Mouse (Mus musculus) subcutaneous adipose tissue, adult 2 months (tissue): ENCODE measurements around the gene Fastkd5. TPM values are rescaled to one million over a fixed set of nuclear protein-coding genes. Genes with fewer than 3 reads are reported as not detected.

Experiments used
- polyA plus RNA-seq: library from polyadenylated mRNA; depleted of rRNA; stranded (reverse); fragments of >200 nt; gene quantifications from 2 replicates; pipeline ENCODE4 v1.2.3, GENCODE M21; 2012; ENCODE audit warnings: low replicate concordance; rRNA removed

Gene Fastkd5
- 2.3 and 4.1 TPM in 2 replicates for polyA plus RNA-seq

DNA sequence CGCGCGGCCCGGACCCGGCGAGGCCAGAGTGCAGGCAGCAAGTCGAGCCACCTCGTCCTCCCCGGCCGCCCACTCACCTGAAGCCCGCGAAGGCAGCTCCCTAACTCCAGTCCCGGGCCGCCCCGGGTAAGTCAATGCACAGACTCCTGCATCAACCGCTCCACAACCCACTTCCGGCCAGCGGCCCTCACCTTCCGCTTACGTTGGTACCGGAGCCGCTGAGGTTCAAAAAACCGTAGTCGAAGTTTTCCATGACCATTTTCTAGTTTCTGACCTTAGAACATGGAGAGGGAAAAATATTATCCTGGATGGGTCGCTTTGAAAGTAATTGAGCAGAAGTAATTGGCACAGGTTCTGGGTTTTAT, at the start of gene Fastkd5, which contains the start of gene Ubox5:
Gene Fastkd5 (minus strand): TSS at position 189 of the 365 bp plus-strand sequence.
Gene Ubox5 (minus strand): TSS at position 200 of the 365 bp plus-strand sequence.

DNA sequence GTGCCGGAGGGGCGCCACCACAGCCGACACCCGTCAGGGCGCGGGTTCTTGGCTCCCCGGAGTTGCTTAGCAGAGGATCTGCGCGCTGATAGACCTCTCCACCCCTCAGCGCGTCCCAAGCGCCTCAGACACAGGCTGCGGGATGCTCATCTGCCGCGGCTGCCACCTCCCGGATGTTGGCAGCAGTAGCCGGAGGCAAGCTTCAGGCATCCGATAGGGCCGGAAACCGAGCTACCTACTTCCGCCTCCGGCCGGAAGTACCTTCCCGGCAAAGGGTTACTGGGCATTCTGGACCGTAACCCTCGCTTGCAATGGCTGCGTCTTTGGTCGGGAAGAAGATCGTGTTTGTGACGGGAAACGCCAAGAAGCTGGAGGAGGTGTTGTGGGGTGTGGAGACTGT, 37.7 kb upstream of the Fastkd5 start, which contains the start of gene Itpa:
Gene Itpa (plus strand): TSS at position 52 of the 400 bp plus-strand sequence.

DNA sequence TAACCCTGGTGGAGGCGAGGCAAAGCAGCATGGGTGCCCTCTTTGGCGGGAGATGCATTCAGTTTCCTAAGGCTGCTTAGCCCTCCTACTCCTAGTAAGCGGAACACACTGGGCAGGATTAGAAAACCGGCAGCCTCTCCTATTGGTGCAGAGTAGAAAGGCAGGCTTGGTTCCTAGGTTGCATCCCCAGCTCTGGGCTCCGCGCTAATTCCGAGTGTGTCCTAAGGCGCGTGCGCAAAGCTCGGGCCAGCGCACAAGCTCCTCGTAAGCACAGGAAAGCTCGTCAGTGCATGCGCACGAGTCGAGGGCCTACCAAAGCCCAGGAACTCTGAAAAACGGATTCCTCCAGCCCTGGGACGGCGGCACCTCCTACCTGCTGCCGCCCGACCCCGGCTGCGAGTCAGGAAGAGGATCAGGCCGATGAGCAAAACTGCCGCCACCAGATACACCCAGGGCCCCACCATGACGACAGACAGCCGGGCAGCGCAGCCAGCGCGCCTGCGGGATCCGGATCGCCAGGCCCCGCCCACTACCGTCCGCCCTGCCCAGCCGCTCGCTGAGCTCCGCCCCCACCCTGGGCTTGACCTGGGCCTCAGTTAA, 34.4 kb upstream of the Fastkd5 start, which contains the start of gene Ddrgk1:
Gene Ddrgk1 (minus strand): TSS at position 558 of the 600 bp plus-strand sequence.

DNA sequence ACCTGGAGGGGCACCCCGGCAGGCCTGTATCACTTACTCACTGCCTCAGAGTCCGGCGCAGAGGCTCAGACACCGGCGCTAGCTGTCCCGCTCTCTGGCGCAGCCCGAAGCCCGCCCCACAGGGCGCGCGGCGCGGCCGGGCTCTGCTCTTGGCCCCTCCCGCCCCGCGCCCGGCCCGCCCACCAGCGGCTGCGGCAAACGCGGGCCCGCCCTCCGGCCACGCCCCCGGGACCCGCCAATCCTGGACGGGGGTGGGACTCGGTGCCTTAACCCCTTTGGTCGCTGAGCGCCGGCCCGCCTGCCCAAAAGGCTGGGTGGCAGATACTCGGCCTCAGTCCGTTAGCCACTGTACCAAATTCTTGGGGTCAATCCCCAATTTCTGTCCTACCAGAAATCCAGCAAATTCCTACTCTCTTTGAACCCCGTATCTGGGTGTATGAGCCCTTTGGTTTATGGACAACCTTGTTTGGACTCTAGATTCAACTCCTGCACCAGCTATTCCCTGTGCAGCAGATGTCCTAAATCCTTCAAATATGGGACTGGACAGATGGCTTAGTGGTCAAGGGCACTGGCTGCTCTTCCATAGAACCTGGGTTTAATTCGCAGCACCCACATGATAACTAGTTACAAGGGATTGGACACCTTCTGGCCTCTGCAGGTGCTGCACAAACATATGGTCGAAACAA, 13.0 kb upstream of the Fastkd5 start, which contains the start of gene Lzts3:
Gene Lzts3 (minus strand): TSS at position 120 of the 686 bp plus-strand sequence.

DNA sequence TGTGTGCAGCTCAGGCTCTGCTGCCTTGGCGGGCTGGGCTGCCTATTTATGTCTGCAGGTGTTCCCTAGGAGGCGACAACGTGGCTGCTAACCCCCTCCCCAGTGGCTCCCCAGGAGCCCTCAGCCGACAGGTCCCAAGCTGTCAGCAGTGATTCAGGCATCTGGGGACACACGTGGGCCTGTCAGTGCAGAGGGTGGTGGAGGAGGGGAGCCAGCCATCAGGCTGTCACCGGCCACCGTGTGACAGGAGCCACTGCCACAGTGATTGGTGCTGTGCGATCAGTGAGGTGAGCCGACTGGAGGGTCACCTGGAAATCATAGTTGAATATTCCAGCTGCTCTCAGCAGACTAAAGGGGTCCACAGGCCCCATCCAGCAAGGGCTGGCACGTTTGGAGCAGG, 47.3 kb downstream of the Fastkd5 start, which contains the start of gene Avp:
Gene Avp (minus strand): TSS at position 3 of the 400 bp plus-strand sequence.

DNA sequence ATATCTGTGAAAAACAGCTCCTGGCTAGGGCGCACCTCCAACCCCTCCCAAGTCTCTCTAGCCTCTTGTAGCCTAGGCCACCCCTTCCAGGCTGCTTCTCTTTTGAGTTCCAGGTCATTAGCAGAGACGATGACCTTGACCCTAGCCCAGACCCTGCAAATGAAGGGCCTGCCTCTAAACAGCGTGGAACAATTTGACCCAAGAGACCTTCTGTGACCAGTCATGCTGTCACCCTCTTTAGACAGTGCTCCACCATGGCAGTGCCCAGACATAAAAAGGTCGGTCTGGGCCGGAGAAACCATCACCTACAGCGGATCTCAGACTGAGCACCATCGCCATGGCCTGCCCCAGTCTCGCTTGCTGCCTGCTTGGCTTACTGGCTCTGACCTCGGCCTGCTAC, 54.0 kb downstream of the Fastkd5 start, which contains the start of gene Oxt:
Gene Oxt (plus strand): TSS at position 301 of the 400 bp plus-strand sequence.

Other genes starting within 250 kb of the Fastkd5 start
- 44.3 and 58.4 TPM in 2 replicates for gene Cpxm1, start 232.5 kb downstream of the Fastkd5 start, polyA plus RNA-seq
- not detected in 2 replicates for gene Gm28372, start 224.8 kb downstream of the Fastkd5 start, polyA plus RNA-seq
- not detected in 2 replicates for gene 1700020A23Rik, start 224.8 kb downstream of the Fastkd5 start, polyA plus RNA-seq
- gene Tmem239, start 223.5 kb downstream of the Fastkd5 start, polyA plus RNA-seq: not detected in 2 replicates
- 65.9 and 96.8 TPM in 2 replicates for gene Vps16, start 205.7 kb downstream of the Fastkd5 start, polyA plus RNA-seq
- 28.9 and 48.9 TPM in 2 replicates for gene Pced1a, start 205.3 kb downstream of the Fastkd5 start, polyA plus RNA-seq
- 84.9 and 95.5 TPM in 2 replicates for gene Ptpra, start 179.7 kb downstream of the Fastkd5 start, polyA plus RNA-seq
- gene Mrps26, start 66.3 kb downstream of the Fastkd5 start, polyA plus RNA-seq: 49.8 and 87.9 TPM in 2 replicates
- gene Oxt, start 53.9 kb downstream of the Fastkd5 start, polyA plus RNA-seq: not detected in 2 replicates
- not detected in 2 replicates for gene Avp, start 47.5 kb downstream of the Fastkd5 start, polyA plus RNA-seq
- gene Ubox5, start within 50 bp of the Fastkd5 start, polyA plus RNA-seq: 7.5 and 9.7 TPM in 2 replicates
- gene Lzts3, start 12.8 kb upstream of the Fastkd5 start, polyA plus RNA-seq: 7.4 and 29.0 TPM in 2 replicates
- 71.0 and 76.8 TPM in 2 replicates for gene Ddrgk1, start 34.6 kb upstream of the Fastkd5 start, polyA plus RNA-seq
- 35.6 and 38.2 TPM in 2 replicates for gene Itpa, start 37.6 kb upstream of the Fastkd5 start, polyA plus RNA-seq
- gene Slc4a11, start 67.5 kb upstream of the Fastkd5 start, polyA plus RNA-seq: 4.9 and 8.8 TPM in 2 replicates